Mouse (Mus musculus): Measurements from ENCODE around the gene B4galt5. TPM values are rescaled to one million over a fixed set of nuclear protein-coding genes. Genes with fewer than 3 reads are reported as not detected.

Gene B4galt5
- polyA plus RNA-seq, 1 experiment from 2014 or later, result 22.6 TPM

- no peaks in the 10 kb centered on the region for H3K27me3 ChIP-seq (replicated peaks; ENCODE audit: control insufficient read depth, insufficient read depth, low read length)
- no peak overlapping the region for H3K27ac ChIP-seq (ENCODE audit: low read depth, low read length)
- 77% methylated on average over 3 of the region's 3 CpGs for WGBS
- no peak overlapping the region for H3K4me3 ChIP-seq (ENCODE audit: low read length)
- H3K4me1 ChIP-seq (ENCODE audit: control insufficient read depth, insufficient read depth, low read depth, low read length), result no peaks in the 10 kb centered on the region
- H3K36me3 ChIP-seq (ENCODE audit: control insufficient read depth, insufficient read depth, low read length), result no peaks in the 10 kb centered on the region
- no peak overlapping the region for H3K9ac ChIP-seq (ENCODE audit: low read depth, low read length)
- no peak for ATAC-seq
- no peaks in the 10 kb centered on the region for H3K9me3 ChIP-seq (ENCODE audit: control insufficient read depth, low read length)
- H3K4me2 ChIP-seq (ENCODE audit: low read length), result no peak overlapping the region
These were observed 76.3 kb downstream of the B4galt5 start for GRCm38 (mm10) chr2:167272706-167273105.

- Histone ChIP-seq H3K4me1 (ENCODE audit: control insufficient read depth, insufficient read depth, low read depth, low read length) (no peaks in the 10 kb centered on the region), H3K9me3 (ENCODE audit: control insufficient read depth, low read length) (no peaks in the 10 kb centered on the region), H3K36me3 (ENCODE audit: control insufficient read depth, insufficient read depth, low read length) (no peaks in the 10 kb centered on the region), H3K27me3 (replicated peaks; ENCODE audit: control insufficient read depth, insufficient read depth, low read length) (no peaks in the 10 kb centered on the region), H3K27ac (ENCODE audit: low read depth, low read length) (no peak overlapping the region), H3K4me3 (ENCODE audit: low read length) (no peak overlapping the region), H3K4me2 (ENCODE audit: low read length) (no peak overlapping the region), H3K9ac (ENCODE audit: low read depth, low read length) (no peak overlapping the region)
- ATAC-seq, result no peak
- 82% methylated on average over 9 of the region's 9 CpGs for WGBS
These were observed 77.9 kb downstream of the B4galt5 start for GRCm38 (mm10) chr2:167271121-167271521.

GRCm38 (mm10) chr2:167270496-167270895, 78.5 kb downstream of the B4galt5 start:
- Histone ChIP-seq H3K4me1 (ENCODE audit: control insufficient read depth, insufficient read depth, low read depth, low read length) (no peaks in the 10 kb centered on the region), H3K9me3 (ENCODE audit: control insufficient read depth, low read length) (no peaks in the 10 kb centered on the region), H3K36me3 (ENCODE audit: control insufficient read depth, insufficient read depth, low read length) (no peaks in the 10 kb centered on the region), H3K4me2 (ENCODE audit: low read length) (no peak overlapping the region), H3K27me3 (replicated peaks; ENCODE audit: control insufficient read depth, insufficient read depth, low read length) (no peaks in the 10 kb centered on the region), H3K9ac (ENCODE audit: low read depth, low read length) (no peak overlapping the region), H3K27ac (ENCODE audit: low read depth, low read length) (no peak overlapping the region), H3K4me3 (ENCODE audit: low read length) (no peak overlapping the region)
- 91% methylated on average over 3 of the region's 3 CpGs for WGBS
- no peak for ATAC-seq

- Histone ChIP-seq H3K27ac (ENCODE audit: low read depth, low read length) (no peak overlapping the region), H3K4me1 (ENCODE audit: control insufficient read depth, insufficient read depth, low read depth, low read length) (no peaks in the 10 kb centered on the region), H3K4me3 (ENCODE audit: low read length) (no peak overlapping the region), H3K9me3 (ENCODE audit: control insufficient read depth, low read length) (no peaks in the 10 kb centered on the region), H3K36me3 (ENCODE audit: control insufficient read depth, insufficient read depth, low read length) (no peaks in the 10 kb centered on the region), H3K27me3 (replicated peaks; ENCODE audit: control insufficient read depth, insufficient read depth, low read length) (no peaks in the 10 kb centered on the region), H3K9ac (ENCODE audit: low read depth, low read length) (no peak overlapping the region), H3K4me2 (ENCODE audit: low read length) (no peak overlapping the region)
- ATAC-seq, result no peak
- WGBS, result 97% methylated on average over 1 of the region's 1 CpGs
These were observed 80.3 kb downstream of the B4galt5 start for GRCm38 (mm10) chr2:167268721-167269120.

- Histone ChIP-seq H3K9me3 (ENCODE audit: control insufficient read depth, low read length) (no peaks in the 10 kb centered on the region), H3K4me1 (ENCODE audit: control insufficient read depth, insufficient read depth, low read depth, low read length) (no peaks in the 10 kb centered on the region), H3K36me3 (ENCODE audit: control insufficient read depth, insufficient read depth, low read length) (no peaks in the 10 kb centered on the region), H3K27me3 (replicated peaks; ENCODE audit: control insufficient read depth, insufficient read depth, low read length) (no peaks in the 10 kb centered on the region), H3K4me2 (ENCODE audit: low read length) (no peak overlapping the region), H3K27ac (ENCODE audit: low read depth, low read length) (no peak overlapping the region), H3K9ac (ENCODE audit: low read depth, low read length) (no peak overlapping the region), H3K4me3 (ENCODE audit: low read length) (no peak overlapping the region)
- no peak for ATAC-seq
- 84% methylated on average over 8 of the region's 8 CpGs for WGBS
These were observed 80.6 kb downstream of the B4galt5 start for GRCm38 (mm10) chr2:167268411-167268690.

- Histone ChIP-seq H3K27ac (ENCODE audit: low read depth, low read length) (no peak overlapping the region), H3K4me2 (ENCODE audit: low read length) (no peak overlapping the region), H3K27me3 (replicated peaks; ENCODE audit: control insufficient read depth, insufficient read depth, low read length) (no peaks in the 10 kb centered on the region), H3K4me3 (ENCODE audit: low read length) (no peak overlapping the region), H3K36me3 (ENCODE audit: control insufficient read depth, insufficient read depth, low read length) (no peaks in the 10 kb centered on the region), H3K9ac (ENCODE audit: low read depth, low read length) (no peak overlapping the region), H3K9me3 (ENCODE audit: control insufficient read depth, low read length) (no peaks in the 10 kb centered on the region), H3K4me1 (ENCODE audit: control insufficient read depth, insufficient read depth, low read depth, low read length) (no peaks in the 10 kb centered on the region)
- no peak for ATAC-seq
- 84% methylated on average over 14 of the region's 14 CpGs for WGBS
These were observed 81.2 kb downstream of the B4galt5 start for GRCm38 (mm10) chr2:167267531-167268410.

GRCm38 (mm10) chr2:167266231-167266630, 82.8 kb downstream of the B4galt5 start:
- Histone ChIP-seq H3K4me1 (ENCODE audit: control insufficient read depth, insufficient read depth, low read depth, low read length) (no peaks in the 10 kb centered on the region), H3K4me3 (ENCODE audit: low read length) (no peak overlapping the region), H3K27ac (ENCODE audit: low read depth, low read length) (no peak overlapping the region), H3K9me3 (ENCODE audit: control insufficient read depth, low read length) (no peaks in the 10 kb centered on the region), H3K4me2 (ENCODE audit: low read length) (no peak overlapping the region), H3K27me3 (replicated peaks; ENCODE audit: control insufficient read depth, insufficient read depth, low read length) (no peaks in the 10 kb centered on the region), H3K36me3 (ENCODE audit: control insufficient read depth, insufficient read depth, low read length) (no peaks in the 10 kb centered on the region), H3K9ac (ENCODE audit: low read depth, low read length) (no peak overlapping the region)
- ATAC-seq, result no peak
- 94% methylated on average over 10 of the region's 10 CpGs for WGBS

GRCm38 (mm10) chr2:167265806-167266205, 83.2 kb downstream of the B4galt5 start:
- 63% methylated on average over 4 of the region's 5 CpGs for WGBS
- ATAC-seq, result no peak
- no peak overlapping the region for H3K4me3 ChIP-seq (ENCODE audit: low read length)

GRCm38 (mm10) chr2:167265021-167265420, 84.0 kb downstream of the B4galt5 start:
- no peak overlapping the region for H3K4me2 ChIP-seq (ENCODE audit: low read length)
- no peak overlapping the region for H3K9ac ChIP-seq (ENCODE audit: low read depth, low read length)
- no peak overlapping the region for H3K27ac ChIP-seq (ENCODE audit: low read depth, low read length)
- no peaks in the 10 kb centered on the region for H3K27me3 ChIP-seq (replicated peaks; ENCODE audit: control insufficient read depth, insufficient read depth, low read length)
- H3K4me1 ChIP-seq (ENCODE audit: control insufficient read depth, insufficient read depth, low read depth, low read length), result no peaks in the 10 kb centered on the region
- ATAC-seq, result no peak
- 69% methylated on average over 2 of the region's 2 CpGs for WGBS
- H3K9me3 ChIP-seq (ENCODE audit: control insufficient read depth, low read length), result no peaks in the 10 kb centered on the region
- no peaks in the 10 kb centered on the region for H3K36me3 ChIP-seq (ENCODE audit: control insufficient read depth, insufficient read depth, low read length)
- H3K4me3 ChIP-seq (ENCODE audit: low read length), result no peak overlapping the region

More at GRCm38 (mm10) chr2:167265806-167266205, 83.2 kb downstream of the B4galt5 start:
- Histone ChIP-seq H3K36me3 (ENCODE audit: control insufficient read depth, insufficient read depth, low read length) (no peaks in the 10 kb centered on the region), H3K9ac (ENCODE audit: low read depth, low read length) (no peak overlapping the region), H3K4me2 (ENCODE audit: low read length) (no peak overlapping the region), H3K9me3 (ENCODE audit: control insufficient read depth, low read length) (no peaks in the 10 kb centered on the region), H3K27ac (ENCODE audit: low read depth, low read length) (no peak overlapping the region), H3K4me1 (ENCODE audit: control insufficient read depth, insufficient read depth, low read depth, low read length) (no peaks in the 10 kb centered on the region), H3K27me3 (replicated peaks; ENCODE audit: control insufficient read depth, insufficient read depth, low read length) (no peaks in the 10 kb centered on the region)

All from hindbrain, embryonic 16.5 days (tissue).